In the genomic region with DNA sequence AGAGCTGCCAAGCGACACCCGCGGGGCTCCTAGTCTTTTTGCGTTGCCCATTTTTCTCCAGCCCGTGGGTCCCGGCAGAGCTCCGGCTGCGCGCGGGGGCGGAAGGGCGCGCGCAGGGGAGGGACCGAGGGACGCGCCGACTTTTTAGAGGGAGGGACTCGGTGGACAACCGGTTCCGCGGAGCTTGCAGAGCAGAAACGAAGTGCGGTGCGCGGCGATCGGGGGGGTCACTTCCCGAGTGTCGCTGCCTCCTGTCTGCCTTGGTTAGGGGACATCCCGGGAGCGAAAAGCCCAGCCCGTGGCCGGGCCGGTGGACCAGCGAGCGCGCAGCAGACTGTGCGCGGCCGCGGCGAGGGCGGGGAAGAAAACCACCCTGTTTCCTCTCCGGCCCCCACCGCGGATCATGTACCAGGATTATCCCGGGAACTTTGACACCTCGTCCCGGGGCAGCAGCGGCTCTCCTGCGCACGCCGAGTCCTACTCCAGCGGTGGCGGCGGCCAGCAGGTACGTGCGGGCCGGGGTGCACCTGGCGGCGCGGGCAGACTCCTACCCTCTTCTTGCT, we compare ENCODE assay signal across 8 mouse cellular contexts. TPM values are rescaled to one million over a fixed set of nuclear protein-coding genes. Genes with fewer than 3 reads are reported as not detected.
DNase-seq lines count a peak whose midpoint lies in the region; ATAC-seq and TF ChIP-seq lines count a peak whose summit lies in the region.

No protein-coding gene starts in this region.

- H3K9me3 ChIP-seq in liver, embryonic 11.5 days (ENCODE audit: control insufficient read depth, low read length) = no peaks in the 10 kb centered on the region

- no peak; the same call in 1 of the 2 replicates for TF ChIP-seq POLR2A in testis, adult 2 months (IDR thresholded peaks at IDR 0.05; ENCODE audit: control insufficient read depth, low read depth, low read length)

- H3K4me3 ChIP-seq in liver, embryonic 11.5 days (ENCODE audit: low read depth, low read length) = peak overlapping the region; percentile 72
- H3K4me3 ChIP-seq in testis, adult 2 months (ENCODE audit: control insufficient read depth, low read depth, low read length) = peak overlapping the region; percentile 83

- DNase-seq in 3134 (ENCODE audit: extremely low read depth, insufficient read length, low spot score) = peak; percentile 85
- peak; percentile 56 for DNase-seq in ZHBTc4 (ENCODE audit: low read depth, low spot score)
- peak; percentile 69 for DNase-seq in embryo, embryonic 9.5 days (ENCODE audit: extremely low spot score)
- DNase-seq in heart, adult 8-10 months (ENCODE audit: low spot score) = peak; percentile 85
- DNase-seq in kidney, adult 8-10 months = peak; percentile 70 to 77
- DNase-seq in liver, embryonic 11.5 days (ENCODE audit: low spot score) = peak; percentile 70
- DNase-seq in natural killer cell, adult 2 months (ENCODE audit: low spot score in 2 of 2) = peak; percentile 63 to 66

- H3K4me2 ChIP-seq in liver, embryonic 11.5 days = peak overlapping the region; percentile 93

- H3K36me3 ChIP-seq in liver, embryonic 11.5 days (ENCODE audit: control insufficient read depth, insufficient read depth, low read length) = no peaks in the 10 kb centered on the region
- H3K36me3 ChIP-seq in testis, adult 2 months (ENCODE audit: control insufficient read depth, insufficient read depth, low read length) = no peaks in the 10 kb centered on the region

- H3K27me3 ChIP-seq in liver, embryonic 11.5 days (replicated peaks; ENCODE audit: control insufficient read depth, insufficient read depth, low read length) = peaks cover 53% of the 10 kb centered on the region
- no peaks in the 10 kb centered on the region for H3K27me3 ChIP-seq in testis, adult 2 months (ENCODE audit: control insufficient read depth, insufficient read depth, low read length)

- H3K27ac ChIP-seq in liver, embryonic 11.5 days (ENCODE audit: low read depth, low read length) = peak overlapping the region; percentile 87
- peak overlapping the region; percentile 84 for H3K27ac ChIP-seq in testis, adult 2 months (ENCODE audit: control insufficient read depth, insufficient read depth, low read depth, low read length)

- TF ChIP-seq CTCF in testis, adult 2 months (IDR thresholded peaks at IDR 0.05; ENCODE audit: control insufficient read depth, insufficient read depth, insufficient replicate concordance, low read depth, low read length) = no peak

- ATAC-seq in liver, embryonic 11.5 days (replicated peaks; ENCODE audit: low FRiP score) = no peak

- peak overlapping the region; percentile 68 for H3K9ac ChIP-seq in liver, embryonic 11.5 days (ENCODE audit: low read depth, low read length)

- H3K4me1 ChIP-seq in liver, embryonic 11.5 days (replicated peaks; ENCODE audit: control insufficient read depth, insufficient read depth, low read length) = peaks cover 11% of the 10 kb centered on the region
- peaks cover 16% of the 10 kb centered on the region for H3K4me1 ChIP-seq in testis, adult 2 months (ENCODE audit: control insufficient read depth, insufficient read depth, low read length)

- WGBS in liver, embryonic 11.5 days = under 1% methylated on average over 62 of the region's 63 CpGs

RNA-seq across cellular contexts. Expression of gene Fosl2, which starts 0.8 kb away (rescaled TPM):
- total RNA-seq in heart, adult 8-10 months (2022) = 10 to 100 TPM; 14.7 to 21.1 (median 18.8) TPM
- 1.9 and 2.0 TPM in 2 replicates for polyA plus RNA-seq in liver, embryonic 11.5 days (2014; fragmentation: Nextera tagmentation; extraction: Ambion mirVana)
- 1.4 and 1.6 TPM in 2 replicates for polyA plus RNA-seq in testis, adult 2 months (2012; rRNA removed)
